Mouse (Mus musculus) bone marrow, adult 2 months (tissue): Measurements from ENCODE around the gene Ksr2.

Experiments used
- CTCF ChIP-seq: fragments of 200-500 bp; IDR thresholded peaks from 2 replicates; pipeline ENCODE4 v1.5.1; 2011; ENCODE audit warnings: low read length, control low read depth; ENCODE audit not compliant: control insufficient read depth, insufficient read depth
- POLR2A ChIP-seq: fragments of 200-500 bp; IDR thresholded peaks from 2 replicates; pipeline ENCODE4 v1.6.1; 2011; ENCODE audit warnings: low read depth, mild to moderate bottlenecking, control low read depth, low read length, borderline replicate concordance; ENCODE audit not compliant: control insufficient read depth

- no peak for TF ChIP-seq CTCF
- no peak for TF ChIP-seq POLR2A
These were observed 292.8 kb downstream of the Ksr2 start for GRCm38 (mm10) chr5:117706633-117707032.
